Mouse (Mus musculus) embryonic fibroblast, embryonic 13.5 days (primary cell): ENCODE measurements around the gene Col4a3bp. TPM values are rescaled to one million over a fixed set of nuclear protein-coding genes. Genes with fewer than 3 reads are reported as not detected.
A peak's percentile ranks its signal among the peaks of the same experiment; 100 is the strongest.

Experiments used
- H3K27ac ChIP-seq: 2 replicates; pipeline ENCODE4 v1.5.1; 2012; ENCODE audit warnings: low read length, control low read depth, inconsistent platforms; ENCODE audit not compliant: insufficient read depth
- H3K4me1 ChIP-seq: 2 replicates; pipeline ENCODE4 v1.6.1; 2011; ENCODE audit warnings: low read length; ENCODE audit not compliant: control insufficient read depth, insufficient read depth
- H3K4me3 ChIP-seq: 2 replicates; pipeline ENCODE4 v1.5.1; 2011; ENCODE audit warnings: mild to moderate bottlenecking, control low read depth, low read length; ENCODE audit not compliant: insufficient read depth
- CTCF ChIP-seq: IDR thresholded peaks from 2 replicates; pipeline ENCODE4 v1.5.1; 2011; ENCODE audit warnings: mild to moderate bottlenecking, control low read depth, low read length, moderate library complexity, borderline replicate concordance; ENCODE audit not compliant: insufficient read depth
- POLR2A ChIP-seq: IDR thresholded peaks from 2 replicates; pipeline ENCODE4 v1.6.1; 2011; ENCODE audit warnings: low read depth, mild to moderate bottlenecking, control low read depth, low read length, moderate library complexity
- polyA plus RNA-seq: library from polyadenylated mRNA; stranded (reverse); fragments of >200 nt; gene quantifications from 2 replicates; pipeline ENCODE4 v1.2.4, GENCODE M21; 2011; ENCODE audit warnings: low read depth; ENCODE audit not compliant: missing spikeins, insufficient read length

Col4a3bp gene
- 55.9 and 57.0 TPM in 2 replicates for polyA plus RNA-seq

- TF ChIP-seq POLR2A = peak; percentile 97
- no peak for TF ChIP-seq CTCF
- Histone ChIP-seq H3K4me3 (peak within 1 kb of the TSS; percentile 89), H3K4me1 (peaks cover 5% of the 10 kb centered on the region), H3K27ac (peak within 1 kb of the TSS; percentile 53)
Measured at GRCm38 (mm10) chr13:96542081-96542889, at the start of gene Col4a3bp, which contains the start of gene Polk. Gene Col4a3bp (plus strand): TSS chr13:96542618. Gene Polk (minus strand): TSS chr13:96542579.

- Histone ChIP-seq H3K4me1 (no peaks in the 10 kb centered on the region), H3K27ac (no peak overlapping the region), H3K4me3 (no peak overlapping the region)
- TF ChIP-seq CTCF (no peak), POLR2A (no peak)
Measured at GRCm38 (mm10) chr13:96496630-96497029, 45.8 kb upstream of the Col4a3bp start.

GRCm38 (mm10) chr13:96499891-96500290 is 42.5 kb upstream of the Col4a3bp start:
- H3K4me1 ChIP-seq = no peaks in the 10 kb centered on the region
- TF ChIP-seq CTCF (no peak), POLR2A (no peak)
- no peak overlapping the region for H3K27ac ChIP-seq
- no peak overlapping the region for H3K4me3 ChIP-seq

GRCm38 (mm10) chr13:96505661-96506060 is 36.8 kb upstream of the Col4a3bp start:
- TF ChIP-seq POLR2A = no peak
- TF ChIP-seq CTCF = no peak
- peaks cover 5% of the 10 kb centered on the region for H3K4me1 ChIP-seq

GRCm38 (mm10) chr13:96506313-96506712 is 36.1 kb upstream of the Col4a3bp start:
- Histone ChIP-seq H3K4me3 (no peak overlapping the region), H3K4me1 (peaks cover 5% of the 10 kb centered on the region), H3K27ac (no peak overlapping the region)
- TF ChIP-seq CTCF = no peak
- no peak for TF ChIP-seq POLR2A

More at GRCm38 (mm10) chr13:96505661-96506060, 36.8 kb upstream of the Col4a3bp start:
- no peak overlapping the region for H3K27ac ChIP-seq
- H3K4me3 ChIP-seq = no peak overlapping the region

- H3K4me1 ChIP-seq = peaks cover 5% of the 10 kb centered on the region
- TF ChIP-seq CTCF (no peak), POLR2A (no peak)
- no peak overlapping the region for H3K27ac ChIP-seq
- H3K4me3 ChIP-seq = no peak overlapping the region
Measured at GRCm38 (mm10) chr13:96507541-96507940, 34.9 kb upstream of the Col4a3bp start.

- H3K4me3 ChIP-seq = no peak overlapping the region
- TF ChIP-seq POLR2A (no peak), CTCF (no peak)
- H3K27ac ChIP-seq = peak overlapping the region; percentile 77
- peaks cover 5% of the 10 kb centered on the region for H3K4me1 ChIP-seq
Measured at GRCm38 (mm10) chr13:96510635-96511034, 31.8 kb upstream of the Col4a3bp start.

- Histone ChIP-seq H3K4me1 (peaks cover 5% of the 10 kb centered on the region), H3K4me3 (no peak overlapping the region), H3K27ac (peak overlapping the region; percentile 77; the same call in 1 of the 2 replicates)
- TF ChIP-seq POLR2A (no peak), CTCF (no peak)
Measured at GRCm38 (mm10) chr13:96511262-96511661, 31.2 kb upstream of the Col4a3bp start.

- TF ChIP-seq POLR2A (no peak), CTCF (no peak)
- no peak overlapping the region for H3K4me3 ChIP-seq
- peak overlapping the region; percentile 19; the same call in 1 of the 2 replicates for H3K27ac ChIP-seq
- peaks cover 5% of the 10 kb centered on the region for H3K4me1 ChIP-seq
Measured at GRCm38 (mm10) chr13:96511893-96512292, 30.5 kb upstream of the Col4a3bp start.

- no peak for TF ChIP-seq POLR2A
- peaks cover 5% of the 10 kb centered on the region for H3K4me1 ChIP-seq
- H3K4me3 ChIP-seq = no peak overlapping the region
- no peak overlapping the region for H3K27ac ChIP-seq
Measured at GRCm38 (mm10) chr13:96514154-96514942, 28.1 kb upstream of the Col4a3bp start.
